Mouse (Mus musculus) layer of hippocampus, adult 9-10 months (tissue): Measurements from ENCODE around the gene Scp2.
A peak's percentile ranks its signal among the peaks of the same experiment; 100 is the strongest.
"Not testable (repeated sequence)": the region's sequence is repeated elsewhere in the genome, so short reads cannot be mapped to it uniquely, and the experiment has no call there.

ENCODE experiments used
- DNase-seq: peaks from one replicate; pipeline ENCODE4 v3.0.0; 2022; ENCODE audit warnings: low spot score

The Scp2 gene

GRCm38 (mm10) chr4:108096345-108096744 is 48.5 kb downstream of the Scp2 start, which contains the start of gene Podn:
Gene Podn, minus strand, starts transcription at chr4:108096445.
- DNase-seq, result no peak

DNA sequence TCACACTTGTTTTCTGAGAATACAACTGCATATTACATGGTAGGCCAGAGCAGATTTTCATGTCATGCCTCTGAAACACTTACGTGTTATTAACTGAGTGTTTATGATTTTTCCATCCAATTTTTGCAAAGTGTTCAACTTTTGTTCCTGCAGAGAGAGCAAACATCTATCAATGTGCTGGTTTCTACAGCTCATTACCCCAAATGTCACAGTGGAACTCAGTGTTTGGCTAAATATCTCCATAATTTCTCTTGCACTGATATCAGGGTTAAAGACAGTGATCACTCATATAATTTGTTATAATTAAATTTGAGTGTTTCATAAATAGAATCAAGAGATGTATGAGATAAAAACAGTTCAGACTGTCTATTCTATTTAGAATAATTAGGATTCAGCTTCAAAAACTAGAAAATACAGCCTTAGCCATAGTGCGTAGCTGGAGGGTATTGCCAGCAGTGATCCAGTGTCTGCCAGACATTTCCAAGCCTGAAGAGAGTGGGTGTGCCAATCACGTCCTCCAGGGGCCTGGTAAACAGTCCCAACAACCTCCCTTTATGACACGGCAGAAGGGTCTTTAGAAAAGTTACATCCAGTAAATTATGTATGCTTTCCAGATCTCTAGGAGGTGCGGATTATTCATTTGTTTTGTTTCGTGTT is 51.9 kb downstream of the Scp2 start:
- no peak for DNase-seq

GRCm38 (mm10) chr4:108083993-108084392 is 60.8 kb downstream of the Scp2 start:
- DNase-seq, result no peak

DNA sequence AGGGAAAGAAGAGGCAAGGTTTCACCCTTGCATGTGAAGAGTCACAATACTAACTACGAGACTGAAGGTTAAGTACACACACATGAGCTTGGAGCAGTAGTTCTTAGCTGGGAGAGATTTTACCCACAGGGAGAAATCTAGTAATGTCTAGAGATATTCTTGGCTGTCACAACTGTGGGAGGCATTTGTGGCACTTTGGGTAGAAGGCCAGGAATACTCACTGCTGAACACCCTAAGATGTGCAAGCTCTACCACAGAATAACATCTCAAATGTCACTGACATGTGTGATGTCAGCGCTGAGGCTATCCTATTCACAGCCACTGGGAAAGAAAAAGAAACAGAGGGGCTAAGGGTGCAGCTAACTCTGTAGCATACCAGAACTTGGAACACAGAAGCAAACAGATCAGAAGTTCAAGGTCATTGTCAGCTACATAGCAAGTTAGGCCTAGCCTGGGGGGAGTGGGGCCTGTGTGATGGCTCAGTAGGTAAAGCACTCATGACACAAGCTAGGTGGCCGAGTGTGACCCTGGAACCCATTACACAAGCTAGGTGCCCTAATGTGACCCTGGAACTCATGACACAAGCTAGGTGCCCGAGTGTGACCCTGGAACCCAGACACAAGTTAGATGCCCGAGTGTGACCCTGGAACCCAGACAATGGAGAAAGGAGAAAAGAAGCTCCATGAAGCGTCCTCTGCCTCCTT is 61.6 kb downstream of the Scp2 start:
- DNase-seq, result no peak

- no peak for DNase-seq
Observed at GRCm38 (mm10) chr4:108082401-108082806, 62.4 kb downstream of the Scp2 start.

DNA sequence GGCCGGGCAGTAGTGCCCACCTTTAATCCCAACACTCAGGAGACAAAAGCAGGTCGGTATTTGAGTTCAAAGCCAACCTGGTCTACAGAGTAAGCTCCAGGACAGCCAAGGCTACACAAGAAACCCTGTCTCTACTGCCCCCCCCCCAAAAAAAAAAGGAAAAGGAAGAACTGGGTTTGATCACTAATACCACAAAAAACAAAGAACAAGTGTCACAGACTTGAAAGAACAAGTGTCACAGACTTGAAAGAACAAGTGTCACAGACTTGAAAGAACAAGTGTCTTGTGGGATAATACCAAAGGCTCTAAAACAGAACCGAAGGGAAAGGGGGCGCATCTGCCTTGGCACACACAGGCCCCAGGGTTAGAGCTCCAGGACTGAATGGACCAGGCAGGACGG is 63.9 kb downstream of the Scp2 start:
- no peak for DNase-seq

DNA sequence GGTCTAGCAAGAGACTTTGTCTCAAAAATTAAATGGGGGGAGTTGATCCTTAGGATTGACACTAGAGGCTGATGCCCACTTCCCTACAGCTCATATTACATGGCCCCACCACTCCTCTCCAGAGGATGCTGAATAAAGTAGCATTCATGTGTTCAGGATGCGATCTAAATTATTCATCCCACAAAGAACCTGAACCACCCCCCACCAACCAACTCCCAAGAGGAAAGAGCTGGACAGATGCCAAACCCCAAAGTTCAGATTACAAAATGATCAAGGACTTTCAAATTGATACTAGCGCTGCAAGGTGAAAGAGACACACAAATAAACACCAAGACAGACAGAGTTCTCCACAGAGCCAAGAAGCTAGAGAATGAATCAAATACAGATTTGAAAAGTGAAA is 65.0 kb downstream of the Scp2 start:
- no peak for DNase-seq

- not testable (repeated sequence) for DNase-seq
Observed at GRCm38 (mm10) chr4:108079191-108079590, 65.6 kb downstream of the Scp2 start.

DNA sequence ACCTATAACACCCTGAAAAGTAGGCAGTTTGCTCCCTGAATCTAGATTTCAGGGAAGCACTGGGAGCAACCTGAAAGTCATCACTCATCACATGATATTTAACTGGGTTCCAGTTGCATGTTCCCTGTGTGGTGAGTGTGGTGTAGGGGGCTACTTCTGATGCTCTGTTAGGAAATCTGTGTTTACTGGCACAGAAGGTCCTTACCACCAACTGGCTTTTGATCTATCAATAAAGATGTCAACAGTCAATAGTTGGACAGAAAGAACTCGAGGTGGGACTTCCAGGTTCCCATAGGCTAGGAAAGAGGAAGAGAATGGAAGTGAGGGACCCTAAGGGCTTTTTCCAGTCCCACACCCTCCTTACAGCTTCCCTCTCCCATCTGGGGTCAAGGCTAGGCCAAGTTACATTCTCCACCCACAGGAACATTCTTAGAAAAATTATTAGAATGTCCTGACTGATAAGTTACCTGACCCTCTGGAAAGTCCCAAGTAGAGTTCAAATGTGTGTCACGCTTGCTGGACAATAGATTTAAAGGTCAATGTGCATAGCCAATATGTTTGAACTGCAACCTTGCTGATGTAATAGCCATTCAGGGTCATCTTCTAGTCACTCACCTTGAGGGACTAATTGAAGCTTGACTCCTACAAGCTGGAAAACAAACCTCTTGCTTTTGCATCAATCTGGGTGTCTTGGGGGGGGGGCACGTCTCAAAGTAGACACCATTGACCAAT is 67.4 kb downstream of the Scp2 start:
- no peak for DNase-seq

GRCm38 (mm10) chr4:108074204-108074823 is 70.5 kb downstream of the Scp2 start:
- DNase-seq, result no peak

- DNase-seq, result no peak
Observed at GRCm38 (mm10) chr4:108072086-108072485, 72.7 kb downstream of the Scp2 start.

DNA sequence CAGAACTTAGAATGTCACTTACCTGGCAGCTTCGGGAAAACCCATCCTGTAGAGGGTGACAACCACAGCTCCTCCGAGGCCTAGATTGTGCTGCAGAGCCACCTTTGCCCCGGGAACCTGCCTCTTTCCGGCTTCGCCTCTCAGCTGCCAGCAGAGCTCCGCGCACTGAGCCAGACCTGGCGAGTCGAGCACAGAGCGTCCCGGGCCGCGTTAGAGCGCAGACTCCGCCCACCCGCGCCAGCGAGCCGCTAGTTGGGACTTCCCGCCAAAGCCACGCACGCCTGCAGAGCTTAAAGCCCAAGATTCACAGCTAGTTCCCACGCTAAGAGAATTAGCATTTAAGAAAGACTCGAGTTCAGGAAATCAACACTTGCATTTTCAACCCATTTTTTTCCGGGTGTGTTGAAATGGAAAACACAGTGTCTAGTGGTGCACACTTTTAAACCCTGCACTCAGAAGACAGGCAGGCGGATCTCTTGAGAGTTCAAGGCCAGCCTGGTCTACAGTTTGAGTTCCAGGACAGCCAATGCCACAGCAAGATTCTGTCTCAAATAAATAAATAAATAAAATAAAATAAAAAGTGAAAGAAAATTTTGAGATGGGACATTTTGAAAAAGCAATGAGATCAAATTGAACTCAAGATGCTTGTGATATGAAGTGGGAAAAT is 73.4 kb downstream of the Scp2 start:
- DNase-seq, result peak; percentile 77

DNA sequence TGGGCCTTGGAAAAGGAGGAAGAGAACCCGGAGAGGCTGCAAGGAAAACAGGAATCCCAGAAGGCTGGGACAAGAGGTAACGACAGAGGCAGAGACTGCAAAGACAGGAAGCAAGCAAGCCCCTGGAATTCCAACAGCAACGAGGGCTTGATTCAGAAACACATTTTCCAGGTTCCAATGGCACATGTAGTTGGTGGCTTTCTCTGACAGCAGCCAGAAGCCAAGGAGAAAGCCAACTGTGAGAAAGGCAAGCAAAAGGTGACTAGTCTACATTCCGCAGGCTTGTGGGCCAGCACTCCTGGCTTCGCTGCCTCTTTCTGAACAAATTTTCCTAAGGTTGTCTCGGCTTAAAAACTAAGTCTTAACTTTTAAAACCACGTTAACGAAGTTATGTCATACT is 74.1 kb downstream of the Scp2 start:
- no peak for DNase-seq

DNA sequence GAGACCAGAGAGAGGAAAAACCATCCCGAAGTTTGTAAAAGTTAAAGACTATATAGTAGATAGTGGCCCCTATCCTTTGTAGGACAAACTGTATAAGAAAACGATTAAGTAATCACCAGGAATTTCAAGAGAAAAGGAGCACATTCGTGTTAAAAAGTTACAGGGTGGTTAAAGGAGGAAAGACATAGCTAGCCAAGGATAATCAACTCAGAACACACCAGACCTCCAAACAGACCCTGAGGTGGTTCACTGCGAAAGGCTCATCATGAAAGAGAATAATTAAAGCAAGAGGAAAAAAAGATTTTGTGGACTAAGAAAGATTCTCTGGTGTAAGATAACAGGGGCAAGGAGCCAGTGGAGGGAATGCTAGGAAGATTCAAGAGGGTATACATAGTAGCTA is 74.5 kb downstream of the Scp2 start:
- DNase-seq, result no peak

DNA sequence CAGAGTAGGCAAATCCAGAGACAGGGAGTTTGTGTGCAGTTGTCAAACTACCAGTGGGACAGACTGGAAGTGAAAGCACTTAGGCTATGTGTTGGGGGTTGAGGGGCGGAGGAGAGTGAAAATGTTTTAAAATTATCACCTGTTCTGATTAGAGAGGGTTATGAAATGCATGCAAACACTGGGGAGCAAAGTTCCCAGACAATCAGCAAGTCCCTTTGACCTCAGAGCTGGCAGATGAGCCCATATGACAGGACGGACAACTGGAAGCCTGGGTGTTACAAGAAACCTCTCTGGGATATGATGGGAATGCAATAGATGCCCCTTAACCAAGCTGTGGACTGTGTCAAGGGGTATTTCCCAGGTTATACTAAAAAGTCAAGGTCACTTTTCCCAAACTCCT is 76.7 kb downstream of the Scp2 start:
- no peak for DNase-seq

- no peak for DNase-seq
Observed at GRCm38 (mm10) chr4:108067261-108067660, 77.5 kb downstream of the Scp2 start.

DNA sequence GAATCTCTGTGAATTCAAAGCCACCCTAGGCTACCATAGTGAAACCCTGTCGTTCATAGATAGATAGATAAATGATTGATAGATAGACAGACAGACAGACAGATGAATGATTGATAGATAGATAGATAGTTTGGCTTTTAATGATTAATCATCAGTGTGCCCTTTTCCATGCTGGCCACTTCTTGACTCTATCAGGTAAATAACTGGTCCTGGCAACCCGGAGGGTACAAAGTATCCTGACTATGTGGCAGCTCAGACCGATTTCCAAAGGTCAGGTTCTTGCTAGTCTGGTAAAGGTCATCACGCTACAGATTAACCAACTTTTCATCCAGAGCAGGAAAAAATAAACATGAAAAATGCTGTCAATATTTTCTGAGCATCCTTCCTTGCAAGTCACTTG is 78.2 kb downstream of the Scp2 start:
- DNase-seq, result no peak

DNA sequence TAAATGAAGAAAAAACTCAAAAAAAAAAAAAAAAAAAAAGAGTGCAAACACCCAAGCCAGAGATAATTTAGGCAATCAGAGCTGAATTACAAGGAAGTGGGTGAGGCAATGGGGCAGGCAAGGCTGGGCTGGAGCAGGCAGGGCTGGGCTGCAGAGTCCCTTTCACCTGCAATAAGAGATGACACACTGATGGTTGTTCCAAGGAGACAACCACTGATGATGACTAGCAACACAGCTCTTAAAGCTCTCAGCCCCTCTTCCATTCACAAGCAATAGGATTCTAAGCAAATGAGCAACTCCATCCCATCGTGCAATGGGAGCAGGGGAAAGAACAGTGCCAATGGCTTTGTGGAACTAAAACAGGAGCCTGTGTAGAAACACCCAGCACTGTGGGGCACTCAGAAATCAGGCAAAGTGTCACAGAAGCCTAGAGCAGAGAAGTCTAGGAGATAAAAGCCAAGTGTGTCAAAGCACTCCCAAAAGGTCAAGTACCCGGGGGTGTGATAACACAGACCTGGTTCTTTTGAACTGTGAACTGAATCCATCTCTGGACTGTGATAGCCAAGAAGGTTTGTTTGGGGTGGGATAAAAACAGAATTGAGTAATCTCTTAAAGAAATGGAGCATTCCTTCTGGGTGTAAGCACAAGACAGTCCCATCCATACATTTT is 79.5 kb downstream of the Scp2 start:
- DNase-seq, result no peak

DNA sequence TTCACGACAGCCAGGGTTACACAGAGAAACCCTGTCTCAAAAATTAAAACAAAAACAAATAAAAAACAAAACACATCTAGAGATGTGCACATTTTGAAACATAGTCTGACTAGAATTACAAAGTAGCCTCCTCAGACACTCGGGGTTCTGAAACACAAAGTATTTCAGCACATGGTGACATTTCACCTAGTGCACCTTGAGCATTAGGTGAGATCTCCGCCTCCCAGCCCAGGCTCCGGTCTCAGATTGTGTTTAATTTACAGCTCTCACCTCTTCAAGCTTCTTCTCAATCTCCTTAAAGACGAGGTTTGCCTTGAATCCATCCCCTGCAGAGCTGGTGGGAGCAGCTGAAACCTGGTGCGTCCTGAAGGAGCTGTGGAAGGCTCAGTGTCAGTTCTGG is 81.2 kb downstream of the Scp2 start:
- no peak for DNase-seq

- DNase-seq, result no peak
Observed at GRCm38 (mm10) chr4:108062524-108062923, 82.3 kb downstream of the Scp2 start.

DNA sequence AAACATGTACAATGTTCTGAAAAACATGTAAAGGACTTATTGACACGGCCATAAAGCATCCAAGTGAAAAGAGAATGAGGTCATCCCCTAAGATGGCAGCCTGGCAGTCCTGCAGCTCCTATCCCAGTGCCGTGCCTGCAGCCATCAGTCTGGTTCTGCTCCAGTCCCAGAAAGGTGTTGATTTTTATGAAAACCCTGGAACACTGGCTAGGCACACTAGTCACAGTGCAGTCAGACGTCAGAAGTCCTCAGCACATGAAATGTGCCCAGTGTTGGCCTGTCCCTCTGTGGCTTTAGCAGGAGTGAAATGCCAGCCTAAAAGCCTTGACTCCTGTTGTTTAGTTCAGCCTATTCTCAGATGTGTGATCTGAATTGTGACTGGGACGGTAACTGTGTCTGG is 84.0 kb downstream of the Scp2 start:
- DNase-seq, result no peak
